Mouse (Mus musculus): ENCODE measurements around the gene Olfr960. TPM values are rescaled to one million over a fixed set of nuclear protein-coding genes. Genes with fewer than 3 reads are reported as not detected.

Gene Olfr960
- polyA plus RNA-seq, 1 experiment from 2014 or later: not detected

DNA sequence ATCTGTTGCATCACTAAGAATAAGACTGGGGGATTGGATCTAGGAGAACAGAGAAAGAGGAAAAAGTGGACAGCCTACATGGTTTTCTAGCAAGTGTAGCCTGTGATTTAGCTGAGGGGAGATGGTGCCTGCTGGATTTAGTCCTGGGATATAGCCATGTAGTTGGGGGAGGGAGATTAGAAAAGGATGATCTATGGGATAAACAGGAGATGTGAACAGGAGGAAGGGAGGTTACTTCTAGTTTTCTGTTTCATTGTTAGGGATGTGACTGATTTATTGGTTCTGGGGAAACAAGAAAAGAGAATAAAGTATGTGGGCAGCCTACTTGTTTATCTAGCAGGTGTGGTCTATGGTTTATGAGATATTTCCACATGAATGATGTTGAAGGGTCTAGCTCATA lies 12.7 kb upstream of the Olfr960 start:
- no peak for TF ChIP-seq CTCF (IDR thresholded peaks at IDR 0.05; ENCODE audit: low read depth)
- Histone ChIP-seq H3K4me1 (replicated peaks; ENCODE audit: insufficient read depth, low read length) (0 out of 2 replicates have a peak, but pooled peaks cover 3% of the 10 kb centered on the region), H3K4me3 (replicated peaks; ENCODE audit: low read depth, low read length) (no peak overlapping the region), H3K27me3 (ENCODE audit: insufficient read depth, low read length) (no peaks in the 10 kb centered on the region), H3K27ac (no peak overlapping the region), H3K9me3 (replicated peaks; ENCODE audit: low read length) (no peaks in the 10 kb centered on the region), H3K4me2 (ENCODE audit: low read length) (no peak overlapping the region), H3K36me3 (ENCODE audit: insufficient read depth, low read length) (no peaks in the 10 kb centered on the region), H3K9ac (ENCODE audit: low read depth, low read length) (no peak overlapping the region)
- peak; percentile 29; the same call in 1 of the 2 replicates for ATAC-seq (replicated peaks; ENCODE audit: low FRiP score, low read depth)
- DNase-seq (ENCODE audit: low spot score): peak; percentile 66

DNA sequence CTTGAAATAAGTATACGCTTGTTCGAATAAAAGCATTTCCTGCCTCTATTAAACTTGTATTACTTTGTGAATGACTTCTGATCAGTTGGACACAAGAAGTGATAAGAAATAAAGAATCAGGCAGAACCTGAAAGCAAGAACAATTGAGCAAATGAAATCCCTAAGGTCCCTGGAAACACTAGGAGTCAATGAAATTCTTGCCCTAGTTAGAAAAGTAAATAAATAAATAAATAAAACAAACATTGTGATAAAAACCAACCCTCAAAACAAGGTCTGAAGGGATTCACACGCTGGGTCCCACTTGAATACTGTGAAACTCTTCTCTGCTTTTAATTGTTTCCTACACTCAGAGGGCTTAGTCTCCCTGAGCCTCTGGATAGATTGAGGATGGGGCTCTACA lies 10.8 kb upstream of the Olfr960 start, which contains the start of gene Olfr148:
Gene Olfr148 (plus strand): TSS at position 301 of the 400 bp plus-strand sequence.
- ATAC-seq (replicated peaks; ENCODE audit: low FRiP score, low read depth): no peak

DNA sequence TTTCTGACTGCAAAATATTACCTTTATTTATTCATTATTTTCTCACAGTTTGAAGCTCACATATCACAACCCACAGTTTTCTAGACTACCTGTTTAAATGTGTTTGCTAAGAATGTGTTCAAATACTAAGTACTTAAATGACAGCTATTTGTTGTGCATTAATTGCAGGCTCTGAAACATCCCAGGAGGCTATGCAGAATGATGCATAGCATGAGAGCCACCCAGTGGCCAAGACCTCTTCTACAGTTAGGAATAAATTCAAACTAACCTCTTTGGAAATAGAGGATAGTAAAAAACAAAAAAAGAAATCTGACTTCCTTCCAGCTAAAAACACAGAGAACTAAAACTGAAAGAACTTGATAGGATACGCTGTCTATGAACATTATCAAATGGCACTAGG lies 9.2 kb upstream of the Olfr960 start:
- no peaks in the 10 kb centered on the region for H3K4me1 ChIP-seq (replicated peaks; ENCODE audit: insufficient read depth, low read length)
- 61% methylated on average over 1 of the region's 1 CpGs for WGBS
- no peak overlapping the region for H3K4me3 ChIP-seq (replicated peaks; ENCODE audit: low read depth, low read length)
- peak; percentile 65 for TF ChIP-seq CTCF (IDR thresholded peaks at IDR 0.05; ENCODE audit: low read depth)
- no peaks in the 10 kb centered on the region for H3K27me3 ChIP-seq (ENCODE audit: insufficient read depth, low read length)
- H3K9me3 ChIP-seq (replicated peaks; ENCODE audit: low read length): no peaks in the 10 kb centered on the region
- H3K36me3 ChIP-seq (ENCODE audit: insufficient read depth, low read length): no peaks in the 10 kb centered on the region
- no peak overlapping the region for H3K4me2 ChIP-seq (ENCODE audit: low read length)
- no peak overlapping the region for H3K9ac ChIP-seq (ENCODE audit: low read depth, low read length)
- DNase-seq (ENCODE audit: low spot score): peak; percentile 60
- ATAC-seq (replicated peaks; ENCODE audit: low FRiP score, low read depth): no peak
- H3K27ac ChIP-seq: no peak overlapping the region

More for the DNA sequence above, 10.8 kb upstream of the Olfr960 start, which contains the start of gene Olfr148:
- 77% methylated on average over 3 of the region's 3 CpGs for WGBS
- Histone ChIP-seq H3K4me2 (ENCODE audit: low read length) (no peak within 1 kb of the TSS), H3K4me1 (replicated peaks; ENCODE audit: insufficient read depth, low read length) (no peaks in the 10 kb centered on the region), H3K9me3 (replicated peaks; ENCODE audit: low read length) (no peaks in the 10 kb centered on the region), H3K9ac (ENCODE audit: low read depth, low read length) (no peak within 1 kb of the TSS), H3K36me3 (ENCODE audit: insufficient read depth, low read length) (no peaks in the 10 kb centered on the region), H3K27me3 (ENCODE audit: insufficient read depth, low read length) (no peaks in the 10 kb centered on the region), H3K4me3 (replicated peaks; ENCODE audit: low read depth, low read length) (no peak within 1 kb of the TSS), H3K27ac (no peak within 1 kb of the TSS)
- TF ChIP-seq CTCF (IDR thresholded peaks at IDR 0.05; ENCODE audit: low read depth): no peak
- no peak for DNase-seq (ENCODE audit: low spot score)

DNA sequence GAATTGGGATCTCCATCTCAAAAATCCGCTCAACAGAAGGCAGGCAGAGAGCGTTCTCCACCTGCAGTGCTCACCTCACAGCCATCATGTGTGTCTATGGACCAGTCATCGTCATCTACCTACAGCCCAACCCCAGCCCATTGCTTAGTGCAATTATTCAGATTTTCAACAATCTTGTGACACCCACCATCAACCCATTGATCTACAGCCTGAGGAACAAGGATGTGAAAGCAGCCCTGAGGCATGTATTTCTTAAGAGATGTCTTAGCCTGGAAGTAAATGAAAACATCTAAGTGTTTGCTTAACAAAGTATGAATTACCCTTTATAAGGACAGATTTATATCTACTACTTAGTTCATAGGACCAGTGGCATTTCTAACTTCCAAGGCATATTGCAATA lies 2.6 kb downstream of the Olfr960 start:
- Histone ChIP-seq H3K9ac (ENCODE audit: low read depth, low read length) (no peak overlapping the region), H3K4me2 (ENCODE audit: low read length) (no peak overlapping the region), H3K9me3 (replicated peaks; ENCODE audit: low read length) (no peaks in the 10 kb centered on the region), H3K36me3 (ENCODE audit: insufficient read depth, low read length) (no peaks in the 10 kb centered on the region), H3K4me1 (replicated peaks; ENCODE audit: insufficient read depth, low read length) (no peaks in the 10 kb centered on the region), H3K27me3 (ENCODE audit: insufficient read depth, low read length) (no peaks in the 10 kb centered on the region), H3K4me3 (replicated peaks; ENCODE audit: low read depth, low read length) (no peak overlapping the region), H3K27ac (no peak overlapping the region)
- ATAC-seq (replicated peaks; ENCODE audit: low FRiP score, low read depth) (no peak), DNase-seq (ENCODE audit: low spot score) (no peak)
- TF ChIP-seq CTCF (IDR thresholded peaks at IDR 0.05; ENCODE audit: low read depth): no peak
- 82% methylated on average over 3 of the region's 3 CpGs for WGBS

DNA sequence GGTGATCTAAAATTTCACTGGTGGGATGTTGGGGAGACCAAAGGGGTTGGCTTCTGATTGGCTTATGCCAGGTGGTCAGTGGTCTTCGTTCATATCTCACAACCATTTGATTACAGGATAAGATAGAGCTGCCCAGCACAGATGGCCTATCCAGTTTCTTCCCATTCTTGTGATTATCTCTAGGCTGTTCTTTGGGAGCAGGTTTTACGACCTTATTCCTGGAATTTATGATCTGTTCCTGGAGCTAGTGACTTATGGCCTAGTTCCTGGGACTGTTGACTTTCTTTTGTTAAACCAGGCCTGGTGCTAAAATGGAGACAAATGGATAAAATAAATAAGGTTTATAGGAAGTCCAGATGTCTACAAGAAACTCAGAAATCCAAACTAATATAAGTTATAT lies 3.5 kb downstream of the Olfr960 start:
- WGBS: 15% methylated on average over 2 of the region's 2 CpGs
- no peaks in the 10 kb centered on the region for H3K27me3 ChIP-seq (ENCODE audit: insufficient read depth, low read length)
- no peak overlapping the region for H3K4me3 ChIP-seq (replicated peaks; ENCODE audit: low read depth, low read length)
- DNase-seq (ENCODE audit: low spot score) (peak; percentile 72), ATAC-seq (replicated peaks; ENCODE audit: low FRiP score, low read depth) (no peak)
- no peak overlapping the region for H3K4me2 ChIP-seq (ENCODE audit: low read length)
- H3K36me3 ChIP-seq (ENCODE audit: insufficient read depth, low read length): no peaks in the 10 kb centered on the region
- H3K9ac ChIP-seq (ENCODE audit: low read depth, low read length): no peak overlapping the region
- no peak overlapping the region for H3K27ac ChIP-seq
- H3K4me1 ChIP-seq (replicated peaks; ENCODE audit: insufficient read depth, low read length): no peaks in the 10 kb centered on the region
- no peaks in the 10 kb centered on the region for H3K9me3 ChIP-seq (replicated peaks; ENCODE audit: low read length)
- TF ChIP-seq CTCF (IDR thresholded peaks at IDR 0.05; ENCODE audit: low read depth): no peak

DNA sequence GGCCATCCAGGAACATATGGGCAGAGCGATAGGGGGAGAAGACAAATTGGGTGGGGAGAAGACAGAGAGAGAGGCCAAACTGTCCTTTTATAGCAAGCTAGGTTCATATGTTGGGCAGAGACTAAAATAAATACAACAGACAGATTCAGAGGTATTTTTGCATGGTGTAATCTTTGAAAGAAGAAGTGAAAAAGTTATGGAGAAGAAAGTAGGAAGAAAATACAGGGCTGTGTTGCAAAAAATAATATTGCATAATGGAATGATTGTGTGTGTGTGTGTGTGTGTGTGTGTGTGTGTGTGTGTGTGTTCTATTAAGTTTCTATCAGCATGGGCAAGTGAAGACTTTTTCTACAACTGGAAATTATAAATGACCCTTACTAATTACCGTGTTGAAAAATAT lies 7.9 kb downstream of the Olfr960 start:
- WGBS: 65% methylated on average over 2 of the region's 2 CpGs
- Histone ChIP-seq H3K27me3 (ENCODE audit: insufficient read depth, low read length) (no peaks in the 10 kb centered on the region), H3K27ac (no peak overlapping the region), H3K9me3 (replicated peaks; ENCODE audit: low read length) (no peaks in the 10 kb centered on the region), H3K4me2 (ENCODE audit: low read length) (no peak overlapping the region), H3K4me1 (replicated peaks; ENCODE audit: insufficient read depth, low read length) (no peaks in the 10 kb centered on the region), H3K4me3 (replicated peaks; ENCODE audit: low read depth, low read length) (no peak overlapping the region), H3K36me3 (ENCODE audit: insufficient read depth, low read length) (no peaks in the 10 kb centered on the region), H3K9ac (ENCODE audit: low read depth, low read length) (no peak overlapping the region)
- TF ChIP-seq CTCF (IDR thresholded peaks at IDR 0.05; ENCODE audit: low read depth): no peak
- DNase-seq (ENCODE audit: low spot score): no peak
- no peak for ATAC-seq (replicated peaks; ENCODE audit: low FRiP score, low read depth)

DNA sequence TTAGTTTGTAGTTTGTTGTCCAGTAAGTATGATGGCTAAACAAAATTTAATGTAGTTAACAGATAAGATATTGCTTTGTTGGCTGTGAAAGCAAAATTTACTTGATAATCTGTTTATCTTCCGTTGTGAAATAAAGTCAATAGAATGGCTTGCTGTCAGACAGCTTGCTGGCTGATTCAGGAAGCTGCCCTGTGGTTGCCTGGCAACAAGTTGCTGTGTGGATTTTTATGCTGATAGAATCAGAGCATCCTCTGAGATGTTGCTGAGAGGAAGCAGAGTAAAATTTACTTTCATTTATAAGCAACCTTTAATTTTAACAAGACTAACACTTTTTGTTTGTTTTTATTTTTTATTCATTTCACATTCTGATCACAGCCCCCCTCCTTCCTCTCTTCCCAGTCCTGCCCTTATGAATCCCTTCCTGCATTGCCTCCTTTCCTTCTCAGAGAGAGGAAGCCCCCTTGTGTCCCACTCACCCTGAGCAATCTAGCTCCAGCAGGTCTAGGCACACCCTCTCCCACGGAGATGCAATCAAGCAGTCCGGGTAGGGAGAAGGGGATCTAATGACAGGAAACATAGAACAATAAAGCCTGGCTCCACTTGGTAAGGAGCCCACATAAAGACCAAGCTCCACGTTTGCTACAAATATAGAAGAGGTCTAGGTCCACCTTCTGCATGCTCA lies 12.9 kb downstream of the Olfr960 start:
- H3K27me3 ChIP-seq (ENCODE audit: insufficient read depth, low read length): no peaks in the 10 kb centered on the region
- H3K9me3 ChIP-seq (replicated peaks; ENCODE audit: low read length): no peaks in the 10 kb centered on the region
- no peaks in the 10 kb centered on the region for H3K36me3 ChIP-seq (ENCODE audit: insufficient read depth, low read length)
- no peak overlapping the region for H3K4me3 ChIP-seq (replicated peaks; ENCODE audit: low read depth, low read length)
- ATAC-seq (replicated peaks; ENCODE audit: low FRiP score, low read depth) (no peak), DNase-seq (ENCODE audit: low spot score) (no peak)
- no peak overlapping the region for H3K4me2 ChIP-seq (ENCODE audit: low read length)
- 7% methylated on average over 4 of the region's 4 CpGs for WGBS
- TF ChIP-seq CTCF (IDR thresholded peaks at IDR 0.05; ENCODE audit: low read depth): no peak
- H3K27ac ChIP-seq: no peak overlapping the region
- no peak overlapping the region for H3K9ac ChIP-seq (ENCODE audit: low read depth, low read length)
- H3K4me1 ChIP-seq (replicated peaks; ENCODE audit: insufficient read depth, low read length): no peaks in the 10 kb centered on the region
